Mouse (Mus musculus) bone marrow, adult 2 months (tissue): ENCODE results near the gene Rab6a. TPM values are rescaled to one million over a fixed set of nuclear protein-coding genes. Genes with fewer than 3 reads are reported as not detected.

ENCODE experiments used
- H3K27ac ChIP-seq: fragments of 200-500 bp; 2 replicates; pipeline ENCODE4 v1.5.1; 2012; ENCODE audit warnings: low read depth, mild to moderate bottlenecking, control low read depth, inconsistent platforms, low read length; ENCODE audit not compliant: control insufficient read depth, poor library complexity, insufficient read depth
- H3K4me1 ChIP-seq: fragments of 200-500 bp; 2 replicates; pipeline ENCODE4 v1.6.1; 2011; ENCODE audit warnings: low read length; ENCODE audit not compliant: control insufficient read depth, insufficient read depth
- H3K4me3 ChIP-seq: fragments of 200-500 bp; replicated peaks from 2 replicates; pipeline ENCODE3; 2011; ENCODE audit warnings: mild to moderate bottlenecking, low read depth, low read length, control low read depth; ENCODE audit not compliant: control insufficient read depth
- CTCF ChIP-seq: fragments of 200-500 bp; IDR thresholded peaks from 2 replicates; pipeline ENCODE4 v1.5.1; 2011; ENCODE audit warnings: low read length, control low read depth; ENCODE audit not compliant: control insufficient read depth, insufficient read depth
- POLR2A ChIP-seq: fragments of 200-500 bp; IDR thresholded peaks from 2 replicates; pipeline ENCODE4 v1.6.1; 2011; ENCODE audit warnings: low read depth, mild to moderate bottlenecking, control low read depth, low read length, borderline replicate concordance; ENCODE audit not compliant: control insufficient read depth
- WGBS: fragments of 180-500 bp; shearing (Covaris S2); methylation state at CpG from one replicate; pipeline ENCODE4 v1.1.7; 2018; 5-methylcytosine and 5-hydroxymethylcytosine counted together
- polyA plus RNA-seq: library from polyadenylated mRNA; stranded (reverse); fragments of >200 nt; gene quantifications from 2 replicates; pipeline ENCODE4 v1.2.4, GENCODE M21; 2011; ENCODE audit warnings: low replicate concordance; ENCODE audit not compliant: missing spikeins, insufficient read depth, insufficient read length

Gene Rab6a
- polyA plus RNA-seq, 1 experiment = 34.8 TPM

DNA sequence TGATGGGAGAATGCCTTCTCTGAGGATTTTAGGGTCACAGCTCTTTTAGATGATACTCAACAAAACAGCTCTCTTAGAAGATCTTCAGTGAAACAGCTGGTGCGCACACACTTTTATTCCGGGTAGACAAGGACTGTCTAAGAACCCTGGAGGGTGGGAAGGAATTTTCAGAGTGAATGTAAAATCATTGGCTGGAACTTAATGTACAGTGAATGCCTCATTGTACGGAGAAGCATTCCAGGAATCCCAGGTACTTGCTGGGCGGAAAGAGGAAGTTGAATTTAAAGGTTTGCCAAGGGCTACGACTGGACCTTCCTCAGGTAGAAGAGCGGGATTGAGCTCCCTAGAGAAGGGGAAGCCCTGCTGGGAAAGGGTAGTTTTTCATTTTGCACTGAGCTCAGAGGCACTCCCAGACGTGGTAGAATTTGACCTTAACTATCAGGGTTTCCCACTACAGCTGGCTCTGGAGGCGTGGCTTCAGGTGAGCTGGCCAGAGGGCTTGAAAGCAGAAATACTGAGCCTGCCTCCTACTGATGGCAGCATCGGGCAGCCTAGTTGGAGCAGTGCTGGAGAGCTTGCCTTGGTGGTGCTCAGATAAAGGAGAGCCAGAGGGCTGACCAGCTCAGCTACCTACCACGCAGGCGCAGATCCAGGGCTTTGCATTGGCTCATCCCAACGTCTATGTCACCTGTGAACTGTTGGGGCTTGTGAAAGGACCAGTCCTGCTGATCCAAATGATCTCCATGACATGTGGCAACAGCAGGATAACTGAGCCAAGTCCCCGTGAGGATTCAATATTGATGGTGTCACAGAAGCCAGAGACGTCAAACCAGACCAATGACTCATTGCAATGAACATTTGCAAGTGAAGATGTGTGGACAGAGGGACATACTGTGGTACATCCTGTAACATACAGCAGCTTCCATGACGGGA, 72.0 kb downstream of the Rab6a start:
- WGBS = 68% methylated on average over 15 of the region's 15 CpGs
- H3K27ac ChIP-seq = no peak overlapping the region
- TF ChIP-seq POLR2A = no peak
- no peak for TF ChIP-seq CTCF
- no peak overlapping the region for H3K4me3 ChIP-seq
- no peaks in the 10 kb centered on the region for H3K4me1 ChIP-seq

DNA sequence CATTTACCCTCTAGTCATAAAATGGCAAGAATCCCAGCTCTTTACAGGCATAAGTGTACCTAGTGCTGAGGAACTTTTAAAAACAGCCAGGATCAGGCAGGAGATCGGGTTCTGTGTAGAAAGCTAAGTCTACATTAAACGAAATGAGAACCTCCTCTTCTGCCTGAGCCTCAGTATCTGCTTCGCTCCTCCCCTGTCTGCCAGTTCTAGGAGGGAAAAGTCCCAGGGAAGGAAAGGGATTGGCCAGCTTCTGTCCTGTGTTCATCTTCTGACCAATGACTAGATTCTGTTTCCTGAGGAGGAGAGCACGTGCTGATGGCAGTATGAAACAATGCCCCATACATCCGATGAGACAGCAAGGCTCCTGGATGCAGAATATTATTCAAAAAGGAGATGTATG, 73.9 kb downstream of the Rab6a start:
- Histone ChIP-seq H3K4me1 (peaks cover 1% of the 10 kb centered on the region), H3K27ac (no peak overlapping the region), H3K4me3 (no peak overlapping the region)
- 62% methylated on average over 5 of the region's 5 CpGs for WGBS
- TF ChIP-seq CTCF = no peak
- no peak for TF ChIP-seq POLR2A

DNA sequence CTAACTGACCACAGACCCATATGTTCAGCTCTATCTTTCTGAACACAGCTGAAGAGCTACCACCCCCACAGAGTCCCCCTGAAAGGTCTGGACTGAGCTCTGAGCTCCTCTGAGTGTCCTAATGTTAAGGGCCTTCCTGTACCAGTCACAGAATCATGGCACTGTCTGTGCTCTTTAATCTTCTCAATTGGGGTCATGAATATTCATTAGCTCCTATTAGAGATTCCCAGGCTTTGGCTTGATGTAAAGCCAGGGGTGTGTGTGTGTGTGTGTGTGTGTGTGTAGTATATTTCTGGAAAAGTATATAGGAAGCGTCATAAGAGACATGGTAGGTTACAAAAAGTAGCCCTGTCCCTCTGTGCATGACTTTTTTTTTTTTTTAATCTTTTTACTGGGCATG, 76.0 kb downstream of the Rab6a start:
- Histone ChIP-seq H3K4me3 (no peak overlapping the region), H3K4me1 (peaks cover 1% of the 10 kb centered on the region), H3K27ac (no peak overlapping the region)
- TF ChIP-seq POLR2A (no peak), CTCF (no peak)
- WGBS = 91% methylated on average over 1 of the region's 1 CpGs

DNA sequence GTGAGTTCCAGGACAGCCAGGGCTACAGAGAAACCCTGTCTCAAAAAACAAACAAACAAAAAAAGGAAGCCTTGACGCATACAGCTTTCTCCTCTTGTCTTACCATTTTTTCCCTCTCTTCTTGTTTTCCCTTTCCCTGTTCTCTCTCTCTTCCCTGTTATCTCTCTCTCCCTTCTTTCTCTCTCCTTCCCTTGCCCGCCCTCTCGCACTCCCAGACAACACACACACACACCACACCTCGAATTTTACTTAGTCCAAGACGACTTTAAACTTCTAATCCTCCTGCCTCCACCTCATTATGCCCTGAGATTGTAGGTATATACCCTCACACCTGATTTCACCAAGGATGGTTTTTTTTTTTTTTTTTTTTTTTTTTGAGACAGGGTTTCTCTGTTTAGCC, 76.9 kb downstream of the Rab6a start:
- Histone ChIP-seq H3K4me3 (no peak overlapping the region), H3K4me1 (peaks cover 1% of the 10 kb centered on the region), H3K27ac (peak overlapping the region; percentile 76)
- WGBS = 52% methylated on average over 5 of the region's 5 CpGs
- TF ChIP-seq POLR2A (no peak), CTCF (no peak)

DNA sequence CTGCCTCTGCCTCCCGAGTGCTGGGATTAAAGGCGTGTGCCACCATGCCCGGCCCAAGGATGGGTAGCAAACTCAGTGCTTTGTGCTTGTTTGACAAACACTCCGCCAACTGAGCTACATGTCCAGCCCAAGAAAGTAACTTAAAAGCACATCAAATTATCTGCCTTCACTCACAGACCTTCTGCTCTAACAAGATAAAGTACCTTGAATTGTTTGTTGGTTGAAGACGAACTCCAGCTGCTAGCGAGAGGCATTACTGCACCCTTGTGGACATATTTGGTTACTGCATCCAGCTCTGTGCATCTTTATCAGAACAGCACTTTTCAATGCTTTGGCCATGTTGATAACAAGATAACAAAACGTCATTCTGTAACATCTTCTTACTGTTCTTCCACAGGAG, 77.3 kb downstream of the Rab6a start:
- peak overlapping the region; percentile 76 for H3K27ac ChIP-seq
- H3K4me3 ChIP-seq = no peak overlapping the region
- WGBS = 32% methylated on average over 7 of the region's 7 CpGs
- peaks cover 1% of the 10 kb centered on the region for H3K4me1 ChIP-seq
- TF ChIP-seq POLR2A = no peak
- peak; percentile 38 for TF ChIP-seq CTCF

DNA sequence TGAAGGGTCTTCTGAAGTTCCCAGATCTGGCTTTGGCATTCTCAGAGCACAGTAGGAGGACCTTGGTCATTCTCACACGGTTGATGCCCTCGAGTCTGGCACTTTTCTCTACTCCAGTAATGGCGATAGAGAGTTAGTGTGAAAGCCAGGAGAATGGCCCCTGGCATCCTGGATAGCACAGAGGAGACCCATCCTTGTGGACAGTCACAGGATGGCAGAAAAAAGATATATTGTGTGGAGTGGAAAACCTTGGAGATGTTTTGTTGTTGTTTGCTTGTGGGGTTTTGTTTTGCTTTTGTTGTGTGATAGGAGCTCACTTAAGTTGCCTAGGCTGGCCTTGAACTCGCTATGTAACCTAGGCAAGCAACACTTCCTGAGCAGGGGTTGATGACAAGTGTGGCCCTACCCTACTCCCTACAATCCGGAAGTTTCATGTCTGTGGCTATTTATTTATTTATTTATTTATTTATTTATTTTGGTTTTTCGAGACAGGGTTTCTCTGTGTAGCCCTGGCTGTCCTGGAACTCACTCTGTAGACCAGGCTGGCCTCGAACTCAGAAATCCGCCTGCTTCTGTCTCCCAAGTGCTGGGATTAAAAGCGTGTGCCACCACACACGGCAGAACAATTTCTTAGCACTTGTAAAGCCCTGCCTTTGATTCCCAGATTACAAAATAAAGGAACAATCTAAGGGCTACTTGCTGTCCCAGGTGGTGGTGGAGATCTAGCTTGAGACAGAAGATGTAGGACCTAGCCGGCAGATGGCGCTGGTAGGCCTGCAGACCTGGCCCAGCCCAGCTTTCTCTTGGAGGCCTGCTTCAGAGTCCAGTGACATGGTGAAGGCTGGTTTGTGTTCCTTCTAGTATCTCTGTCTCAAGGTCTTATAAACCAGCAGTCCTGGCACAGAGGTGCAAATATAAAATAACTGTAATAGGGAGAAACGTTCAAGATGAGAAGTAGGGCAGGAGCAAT, 78.1 kb downstream of the Rab6a start:
- Histone ChIP-seq H3K4me3 (no peak overlapping the region), H3K4me1 (peaks cover 1% of the 10 kb centered on the region), H3K27ac (no peak overlapping the region)
- TF ChIP-seq CTCF (peak; percentile 98), POLR2A (no peak)
- WGBS = 42% methylated on average over 13 of the region's 13 CpGs

DNA sequence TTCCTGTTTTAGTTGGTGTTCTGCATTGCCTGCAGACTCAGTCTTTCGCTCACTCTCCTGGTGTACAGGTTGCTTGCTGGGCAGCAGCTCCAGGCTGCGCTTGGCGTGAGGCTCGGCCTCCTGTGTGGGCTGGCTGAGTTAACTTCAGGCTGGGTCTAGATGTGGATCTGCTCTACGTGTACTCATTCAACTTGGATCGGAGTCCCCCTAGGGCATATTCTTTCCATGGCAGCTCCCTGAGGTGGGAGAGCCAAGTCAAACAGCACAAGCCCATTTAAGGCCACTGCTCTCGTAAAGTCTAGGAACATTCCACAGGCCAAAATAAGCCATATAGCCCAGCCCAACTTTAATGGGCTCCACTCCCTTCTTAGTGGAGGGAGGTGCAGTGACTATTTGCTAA, 81.3 kb downstream of the Rab6a start:
- Histone ChIP-seq H3K4me3 (no peak overlapping the region), H3K4me1 (peaks cover 1% of the 10 kb centered on the region), H3K27ac (no peak overlapping the region)
- TF ChIP-seq CTCF = no peak
- no peak for TF ChIP-seq POLR2A
- 96% methylated on average over 7 of the region's 7 CpGs for WGBS

Other genes with a start within 250 kb of the Rab6a start
- 18.1 and 24.7 TPM in 2 replicates for gene C2cd3, start 235.2 kb upstream of the Rab6a start, polyA plus RNA-seq
- 19.5 and 23.6 TPM in 2 replicates for gene Ppme1, start 235.1 kb upstream of the Rab6a start, polyA plus RNA-seq
- gene Ucp3, start 134.4 kb upstream of the Rab6a start, polyA plus RNA-seq = 0.77 TPM in 1 of 2 replicates, not detected in the other
- 557 and 572 TPM in 2 replicates for gene Ucp2, start 114.1 kb upstream of the Rab6a start, polyA plus RNA-seq
- gene Dnajb13, start 92.5 kb upstream of the Rab6a start, polyA plus RNA-seq = 3.4 and 4.5 TPM in 2 replicates
- 3.5 and 7.4 TPM in 2 replicates for gene Coa4, start 70.3 kb upstream of the Rab6a start, polyA plus RNA-seq
- 23.2 and 37.9 TPM in 2 replicates for gene Mrpl48, start 891 bp downstream of the Rab6a start, polyA plus RNA-seq
- gene Plekhb1, start 55.0 kb downstream of the Rab6a start, polyA plus RNA-seq = 3.3 TPM in 1 of 2 replicates, not detected in the other
- 5.0 and 11.7 TPM in 2 replicates for gene Fam168a, start 99.2 kb downstream of the Rab6a start, polyA plus RNA-seq